Mouse (Mus musculus) bone marrow macrophage, adult 2 months (primary cell): ENCODE measurements around the gene Rnf10.

Experiments used
- CTCF ChIP-seq: IDR thresholded peaks from 2 replicates; pipeline ENCODE4 v1.5.1; 2012; ENCODE audit warnings: low read depth, mild to moderate bottlenecking, low read length, moderate library complexity
- POLR2A ChIP-seq: IDR thresholded peaks from 2 replicates; pipeline ENCODE4 v1.6.1; 2012; ENCODE audit warnings: mild to moderate bottlenecking, low read depth, low read length, borderline replicate concordance

GRCm38 (mm10) chr5:115300792-115301614, 28.3 kb upstream of the Rnf10 start, which contains the start of gene Dynll1:
- peak; percentile 73; the same call in 1 of the 2 replicates for TF ChIP-seq POLR2A
- TF ChIP-seq CTCF, result no peak
